Mouse (Mus musculus) CH12.LX (cell line): ENCODE measurements around the gene Ptprm. TPM values are rescaled to one million over a fixed set of nuclear protein-coding genes. Genes with fewer than 3 reads are reported as not detected.

ENCODE experiments used
- DNase-seq: peaks from one replicate; pipeline ENCODE4 v3.0.0-alpha.2; 2013; ENCODE audit errors: extremely low read depth
- H3K27ac ChIP-seq: 2 replicates; pipeline ENCODE4 v1.5.1; 2012; ENCODE audit warnings: low read depth, mild to moderate bottlenecking, control low read depth, moderate library complexity; ENCODE audit not compliant: insufficient read depth
- H3K27me3 ChIP-seq: replicated peaks from 2 replicates; pipeline ENCODE3; 2012; ENCODE audit warnings: inconsistent platforms
- H3K36me3 ChIP-seq, 2 experiments: replicated peaks in 1 of 2; 2 replicates each; pipeline versions ENCODE3 to v1.6.1; 2012; ENCODE audit warnings: inconsistent platforms in 1 of 2, low read length in 1 of 2, mild to moderate bottlenecking in 1 of 2, mixed read lengths in 1 of 2, moderate library complexity in 1 of 2; ENCODE audit not compliant: control insufficient read depth in 1 of 2, insufficient read depth in 1 of 2
- H3K4me1 ChIP-seq, 2 experiments: 2 replicates each; pipeline ENCODE4 v1.6.1; 2012; ENCODE audit warnings: inconsistent platforms in 1 of 2, moderate library complexity in 1 of 2; ENCODE audit not compliant: insufficient read depth in 2 of 2, control insufficient read depth in 1 of 2
- H3K4me2 ChIP-seq: 2 replicates; pipeline ENCODE4 v1.6.1; 2012; ENCODE audit warnings: low read depth, mild to moderate bottlenecking, control low read depth; ENCODE audit not compliant: poor library complexity, insufficient read depth, severe bottlenecking
- H3K4me3 ChIP-seq, 3 experiments: fragments of 150-350 bp in 1 of 3; sonication (generic) in 1 of 3; replicated peaks in 1 of 3; 2 replicates each; pipeline versions ENCODE3 to v1.5.1; 2011 to 2012; ENCODE audit warnings: low read depth in 2 of 3, low read length in 2 of 3, mild to moderate bottlenecking in 2 of 3, moderate library complexity in 2 of 3, control low read depth in 1 of 3, improper control_type of control experiment in 1 of 3, inconsistent platforms in 1 of 3, mixed read lengths in 1 of 3; ENCODE audit not compliant: poor library complexity in 1 of 3
- H3K79me2 ChIP-seq: replicated peaks from 2 replicates; pipeline ENCODE4 v1.6.1; 2012; ENCODE audit warnings: mild to moderate bottlenecking, moderate library complexity; ENCODE audit not compliant: control insufficient read depth, poor library complexity, insufficient read depth, severe bottlenecking; ENCODE audit errors: extremely low read depth
- H3K9ac ChIP-seq: 2 replicates; pipeline ENCODE4 v1.6.1; 2012; ENCODE audit warnings: low read depth, mild to moderate bottlenecking, control low read depth, moderate library complexity; ENCODE audit not compliant: insufficient read depth
- H3K9me3 ChIP-seq: replicated peaks from 2 replicates; pipeline ENCODE3; 2012; ENCODE audit warnings: low read length, inconsistent platforms, mixed read lengths
- EP300 ChIP-seq: IDR thresholded peaks from 2 replicates; pipeline ENCODE4 v1.6.1; 2011; ENCODE audit warnings: low read length, improper control_type of control experiment
- IRF4 ChIP-seq: IDR thresholded peaks from 2 replicates; pipeline ENCODE4 v1.6.1; 2014; ENCODE audit warnings: low read depth, mild to moderate bottlenecking, inconsistent platforms, low read length, improper control_type of control experiment
- NELFE ChIP-seq: IDR thresholded peaks from 2 replicates; pipeline ENCODE4 v1.6.1; 2011; ENCODE audit warnings: low read depth, low read length, improper control_type of control experiment
- NRF1 ChIP-seq: IDR thresholded peaks from 2 replicates; pipeline ENCODE4 v1.6.1; 2014; ENCODE audit warnings: low read depth, mild to moderate bottlenecking, inconsistent platforms, low read length, improper control_type of control experiment, moderate library complexity
- POLR2A ChIP-seq: IDR thresholded peaks from 2 replicates; pipeline ENCODE4 v1.6.1; 2011; ENCODE audit warnings: low read depth, mild to moderate bottlenecking, improper control_type of control experiment, low read length
- USF1 ChIP-seq: IDR thresholded peaks from 2 replicates; pipeline ENCODE4 v1.6.1; 2014; ENCODE audit warnings: low read depth, mild to moderate bottlenecking, inconsistent platforms, low read length, improper control_type of control experiment
- USF2 ChIP-seq: conservative IDR thresholded peaks from 2 replicates; pipeline ENCODE4 v1.6.1; 2011; ENCODE audit warnings: low read depth, low read length, improper control_type of control experiment
- dilution Hi-C: fragments of 300-500 bp; cut with MboI; formaldehyde crosslinking; loops from 2 replicates; pipeline ENCODE4 v1.14.3; 2020; ENCODE audit warnings: low sequenced_read_pairs; ENCODE audit not compliant: extremely low pct_unique_long_range_greater_than_20kb, extremely low pct_ligation_motif_present
- in situ Hi-C: fragments of 300-500 bp; cut with MboI; formaldehyde crosslinking; loops from 3 replicates; pipeline ENCODE4 v1.14.3; 2019; ENCODE audit warnings: low sequenced_read_pairs, low pct_ligation_motif_present, low pct_unique_long_range_greater_than_20kb, mixed read lengths
- polyA plus RNA-seq: library from polyadenylated mRNA; unstranded; fragments of >175 nt; gene quantifications from 2 replicates; pipeline ENCODE4 v1.2.1, GENCODE M21; 2012; ENCODE audit warnings: low read depth; ENCODE audit not compliant: insufficient read length
- total RNA-seq, 2 experiments: library from RNA; depleted of rRNA; stranded (reverse); fragments of 300-350 nt in 1 of 2; fragments of >200 nt in 1 of 2; gene quantifications; 2 replicates each; pipeline ENCODE4 v1.2.3; 2012 to 2014

Ptprm gene
- total and polyA plus RNA-seq, 3 experiments, result not detected

- DNase-seq, result no peak
- H3K9me3 ChIP-seq, result peaks cover 66% of the 10 kb centered on the region
- no peak overlapping the region for H3K27ac ChIP-seq
- TF ChIP-seq USF2, result no peak
- TF ChIP-seq, all 38 proteins: peak for 0
- H3K4me2 ChIP-seq, result no peak overlapping the region
- in situ Hi-C loops (no loop called here), dilution Hi-C loops (no loop called here)
- H3K36me3 ChIP-seq, result no peaks in the 10 kb centered on the region
- H3K4me3 ChIP-seq, result no peak overlapping the region
- H3K9ac ChIP-seq, result no peak overlapping the region
- no peaks in the 10 kb centered on the region for H3K4me1 ChIP-seq
- no peaks in the 10 kb centered on the region for H3K79me2 ChIP-seq
- no peaks in the 10 kb centered on the region for H3K27me3 ChIP-seq
These were observed 334 bp downstream of the Ptprm start for GRCm38 (mm10) chr17:67353796-67354450.

GRCm38 (mm10) chr17:67352956-67353795, 1.1 kb downstream of the Ptprm start:
- Histone ChIP-seq H3K9ac (no peak overlapping the region), H3K27ac (no peak overlapping the region), H3K4me3 (no peak overlapping the region)

GRCm38 (mm10) chr17:67351423-67351822, 2.8 kb downstream of the Ptprm start:
- H3K27me3 ChIP-seq, result no peaks in the 10 kb centered on the region
- no peak overlapping the region for H3K4me2 ChIP-seq
- no peak overlapping the region for H3K4me3 ChIP-seq
- dilution Hi-C loops (no loop called here), in situ Hi-C loops (no loop called here)
- DNase-seq, result no peak
- peaks cover 72% of the 10 kb centered on the region for H3K9me3 ChIP-seq
- TF ChIP-seq NRF1 (no peak), USF2 (no peak), POLR2A (no peak), IRF4 (no peak), USF1 (no peak), NELFE (no peak), EP300 (no peak)
- no peak overlapping the region for H3K9ac ChIP-seq
- no peaks in the 10 kb centered on the region for H3K4me1 ChIP-seq
- no peak overlapping the region for H3K27ac ChIP-seq
- H3K36me3 ChIP-seq, result no peaks in the 10 kb centered on the region
- no peaks in the 10 kb centered on the region for H3K79me2 ChIP-seq

More at GRCm38 (mm10) chr17:67352956-67353795, 1.1 kb downstream of the Ptprm start:
- Histone ChIP-seq H3K36me3 (no peaks in the 10 kb centered on the region), H3K79me2 (no peaks in the 10 kb centered on the region), H3K4me2 (no peak overlapping the region), H3K9me3 (peaks cover 67% of the 10 kb centered on the region)
- DNase-seq, result no peak
- TF ChIP-seq POLR2A, result no peak
- TF ChIP-seq, all 38 proteins: peak for 0
- dilution Hi-C loops, result no loop called here
- in situ Hi-C loops, result no loop called here
- H3K27me3 ChIP-seq, result no peaks in the 10 kb centered on the region
- no peaks in the 10 kb centered on the region for H3K4me1 ChIP-seq
